Mouse (Mus musculus) gastrocnemius, postnatal 14 days (tissue): ENCODE data around the gene Zpbp2. TPM values are rescaled to one million over a fixed set of nuclear protein-coding genes. Genes with fewer than 3 reads are reported as not detected.

ENCODE experiments used
- DNase-seq: peaks from one replicate; pipeline ENCODE4 v3.0.0; 2021; ENCODE audit warnings: mixed read lengths
- intact Hi-C: fragments of 180-260 bp; cut with DNase I; formaldehyde crosslinking; loops from one replicate; pipeline ENCODE4 v1.15.1; 2025; ENCODE audit warnings: low total_unique reads
- total RNA-seq, 2 experiments: library from RNA; stranded (reverse); gene quantifications; 2 replicates each; pipeline ENCODE4 v1.2.3; 2021

Zpbp2 gene
- total RNA-seq, 2 experiments from 2014 or later = not detected

- DNase-seq = no peak
- intact Hi-C loops = loop anchor here (5.0 kb wide), 1 partner anchor 47 kb away; the partner anchor contains the start of gene Lrrc3c
Observed at GRCm38 (mm10) chr11:98550311-98550974, 454 bp upstream of the Zpbp2 start.

- DNase-seq = no peak
- intact Hi-C loops = loop anchor here (5.0 kb wide), 1 partner anchor 43 kb away; the partner anchor contains the start of gene Lrrc3c
Observed at GRCm38 (mm10) chr11:98553966-98554365, 3.1 kb downstream of the Zpbp2 start.

GRCm38 (mm10) chr11:98555124-98555700 is 4.3 kb downstream of the Zpbp2 start:
- no peak for DNase-seq
- intact Hi-C loops = no loop called here

GRCm38 (mm10) chr11:98560942-98561341 is 10.0 kb downstream of the Zpbp2 start:
- no peak for DNase-seq
- intact Hi-C loops = no loop called here

- intact Hi-C loops = no loop called here
Observed at GRCm38 (mm10) chr11:98563025-98563424, 12.1 kb downstream of the Zpbp2 start.

GRCm38 (mm10) chr11:98563921-98564414 is 13.1 kb downstream of the Zpbp2 start:
- no peak for DNase-seq
- intact Hi-C loops = no loop called here

More at GRCm38 (mm10) chr11:98563025-98563424, 12.1 kb downstream of the Zpbp2 start:
- no peak for DNase-seq

GRCm38 (mm10) chr11:98568326-98568725 is 17.4 kb downstream of the Zpbp2 start:
- intact Hi-C loops = no loop called here
- DNase-seq = no peak

- intact Hi-C loops = no loop called here
- no peak for DNase-seq
Observed at GRCm38 (mm10) chr11:98569461-98569860, 18.6 kb downstream of the Zpbp2 start.

- DNase-seq = no peak
- intact Hi-C loops = no loop called here
Observed at GRCm38 (mm10) chr11:98577776-98578175, 26.9 kb downstream of the Zpbp2 start.

GRCm38 (mm10) chr11:98580301-98581121 is 29.6 kb downstream of the Zpbp2 start:
- intact Hi-C loops = no loop called here
- no peak for DNase-seq

- intact Hi-C loops = no loop called here
- no peak for DNase-seq
Observed at GRCm38 (mm10) chr11:98581286-98582029, 30.6 kb downstream of the Zpbp2 start.

GRCm38 (mm10) chr11:98582030-98582388 is 31.1 kb downstream of the Zpbp2 start:
- intact Hi-C loops = no loop called here
- no peak for DNase-seq

- intact Hi-C loops = no loop called here
Observed at GRCm38 (mm10) chr11:98582551-98583264, 31.8 kb downstream of the Zpbp2 start.

GRCm38 (mm10) chr11:98583265-98583552 is 32.3 kb downstream of the Zpbp2 start:
- intact Hi-C loops = no loop called here
- DNase-seq = no peak

More at GRCm38 (mm10) chr11:98582551-98583264, 31.8 kb downstream of the Zpbp2 start:
- no peak for DNase-seq

GRCm38 (mm10) chr11:98583571-98583970 is 32.7 kb downstream of the Zpbp2 start:
- no peak for DNase-seq
- intact Hi-C loops = no loop called here

- DNase-seq = no peak
- intact Hi-C loops = no loop called here
Observed at GRCm38 (mm10) chr11:98584146-98584545, 33.2 kb downstream of the Zpbp2 start.

GRCm38 (mm10) chr11:98584629-98585177 is 33.8 kb downstream of the Zpbp2 start:
- DNase-seq = no peak
- intact Hi-C loops = no loop called here

GRCm38 (mm10) chr11:98586087-98586891 is 35.4 kb downstream of the Zpbp2 start:
- no peak for DNase-seq
- intact Hi-C loops = no loop called here
